ENCODE assay signal across 11 mouse cellular contexts in genomic region chr16:92654294-92654950, GRCm38 (mm10).
DNase-seq lines count a peak whose midpoint lies in the region; ATAC-seq and TF ChIP-seq lines count a peak whose summit lies in the region.
"Had no signal": no experiment of that assay in that cellular context is flagged by ENCODE, and none has a peak within 500 bp of the region (broad histone marks: within the 10 kb centered on the region; RNA-seq: fewer than 3 reads in every experiment).

No protein-coding gene starts in this region.

- H3K4me1 ChIP-seq in lung, postnatal 0 days (ENCODE audit: insufficient read depth, low read depth, low read length) = peaks cover 5% of the 10 kb centered on the region; the same call in 1 of the 2 replicates
- H3K4me1 ChIP-seq in stomach, postnatal 0 days (replicated peaks; ENCODE audit: control insufficient read depth, insufficient read depth) = no peaks in the 10 kb centered on the region; the same call in 1 of the 2 replicates

- no peak for TF ChIP-seq EP300 in lung, postnatal 0 days (IDR thresholded peaks at IDR 0.05)
- TF ChIP-seq EP300 in stomach, postnatal 0 days (optimal IDR thresholded peaks at IDR 0.05) = no peak

- peak; percentile 29 for DNase-seq in gastrocnemius, postnatal 10 days
- no peak for DNase-seq in gastrocnemius, adult 18-20 months (ENCODE audit: low spot score)
- DNase-seq in lung, postnatal 0 days (ENCODE audit: low spot score) = peak; percentile 64
- DNase-seq in lung, postnatal 14 days = no peak
- peak; percentile 89 for DNase-seq in fibroblast of lung, adult 2 months (ENCODE audit: low read depth)
- DNase-seq in stomach, postnatal 0 days (ENCODE audit: low spot score) = peak; percentile 40
- DNase-seq in adrenal gland, postnatal 4 days (ENCODE audit: low spot score in 2 of 2) = no peak
- DNase-seq in liver = no peak
- DNase-seq: heart, postnatal 10 days had no signal

- H3K9ac ChIP-seq in lung, postnatal 0 days (replicated peaks; ENCODE audit: low read depth) = no peak overlapping the region
- no peak overlapping the region for H3K9ac ChIP-seq in stomach, postnatal 0 days (ENCODE audit: low read length)

- no peaks in the 10 kb centered on the region for H3K27me3 ChIP-seq in lung, postnatal 0 days (replicated peaks; ENCODE audit: insufficient read depth, low read length)
- H3K27me3 ChIP-seq in stomach, postnatal 0 days (ENCODE audit: control insufficient read depth, insufficient read depth, low read length) = no peaks in the 10 kb centered on the region

- no peak overlapping the region for H3K4me3 ChIP-seq in lung, postnatal 0 days (ENCODE audit: low read depth, low read length)
- no peak overlapping the region for H3K4me3 ChIP-seq in stomach, postnatal 0 days (ENCODE audit: low read depth, low read length)

- peak; percentile 64 for ATAC-seq in lung, postnatal 0 days
- peak; percentile 33 for ATAC-seq in stomach, postnatal 0 days (ENCODE audit: low FRiP score, low TSS enrichment)
- ATAC-seq: intestine, embryonic 16.5 days had no signal

- WGBS in lung, postnatal 0 days = 27% methylated on average over 5 of the region's 5 CpGs
- WGBS in stomach, postnatal 0 days = 42% methylated on average over 5 of the region's 5 CpGs

- no peak for TF ChIP-seq CTCF in lung, postnatal 0 days (IDR thresholded peaks at IDR 0.05)
- no peak for TF ChIP-seq CTCF in stomach, postnatal 0 days (IDR thresholded peaks at IDR 0.05; ENCODE audit: low read depth)

- H3K36me3 ChIP-seq in lung, postnatal 0 days (ENCODE audit: insufficient read depth, low read length) = no peaks in the 10 kb centered on the region
- H3K36me3 ChIP-seq in stomach, postnatal 0 days (ENCODE audit: control insufficient read depth, insufficient read depth, low read length) = no peaks in the 10 kb centered on the region

- H3K9me3 ChIP-seq in lung, postnatal 0 days (ENCODE audit: low read length) = no peaks in the 10 kb centered on the region
- no peaks in the 10 kb centered on the region for H3K9me3 ChIP-seq in stomach, postnatal 0 days (ENCODE audit: control insufficient read depth, low read length)

- H3K27ac ChIP-seq in lung, postnatal 0 days (ENCODE audit: low read length) = peak overlapping the region; percentile 40; the same call in 1 of the 2 replicates
- H3K27ac ChIP-seq in stomach, postnatal 0 days (replicated peaks) = peak overlapping the region; percentile 53; the same call in 1 of the 2 replicates
- H3K27ac ChIP-seq: macrophage had no signal

- H3K4me2 ChIP-seq in lung, postnatal 0 days (replicated peaks; ENCODE audit: low read depth, low read length) = no peak overlapping the region
- H3K4me2 ChIP-seq in stomach, postnatal 0 days (replicated peaks; ENCODE audit: low read depth) = no peak overlapping the region

Comparison
In these comparisons a context has a peak if more than half of its experiments do, and no peak if none do; other contexts are left out.
1. DNase-seq: peak in gastrocnemius, postnatal 10 days (single experiment), lung, postnatal 0 days (single experiment), fibroblast of lung, adult 2 months (single experiment) and stomach, postnatal 0 days (single experiment); none in gastrocnemius, adult 18-20 months (single experiment), lung, postnatal 14 days (single experiment), adrenal gland, postnatal 4 days (0 of 2) and liver (single experiment).